Mouse (Mus musculus): ENCODE measurements around the gene Fbxo30. TPM values are rescaled to one million over a fixed set of nuclear protein-coding genes. Genes with fewer than 3 reads are reported as not detected.

The Fbxo30 gene
- polyA plus RNA-seq (2017; shearing (Covaris generic)), result 2.9 TPM

DNA sequence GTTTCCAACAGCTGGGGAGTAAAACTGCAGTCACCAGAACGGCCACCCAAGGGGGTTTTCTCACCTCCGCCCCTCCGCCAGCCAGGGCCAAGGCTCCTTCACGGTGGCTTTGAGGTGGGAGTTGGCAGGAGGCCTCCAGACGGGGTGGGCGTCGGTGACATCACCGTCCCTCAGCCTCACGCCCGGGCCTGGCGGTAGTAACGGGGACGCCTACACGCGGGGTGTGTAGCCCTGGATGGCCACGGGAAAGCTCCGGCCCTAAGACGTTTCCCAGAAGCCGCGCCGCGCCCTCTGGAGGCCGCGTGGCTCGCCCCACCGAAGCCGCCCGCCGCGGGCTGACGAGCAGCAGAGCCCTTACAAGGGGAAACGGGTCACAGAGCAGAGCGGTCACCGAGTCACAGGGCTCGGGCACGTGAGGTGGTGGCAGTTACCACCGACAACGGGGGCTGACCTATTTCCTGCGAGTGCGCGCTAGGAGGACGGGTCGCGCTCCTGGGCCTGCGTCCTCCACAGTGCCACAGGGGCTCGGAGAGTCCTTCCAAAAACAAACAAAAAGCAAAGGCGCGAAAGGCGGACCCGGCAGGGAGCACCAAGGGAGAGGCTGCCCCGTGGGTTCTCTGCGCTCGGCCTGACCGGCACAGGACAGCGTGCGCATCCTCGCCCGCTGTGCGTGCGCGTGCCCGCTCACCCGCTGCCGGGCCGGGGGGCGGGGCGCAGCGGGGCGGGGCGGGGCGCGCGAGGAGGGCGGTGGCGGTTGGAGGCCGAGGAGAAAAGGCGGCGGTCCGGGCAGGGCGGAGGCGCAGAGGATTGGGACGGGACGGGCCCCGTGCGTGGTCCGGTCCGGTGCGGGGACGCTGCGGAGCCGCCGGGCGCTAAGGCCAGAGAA, at the start of gene Fbxo30:
TSS of gene Fbxo30 (plus strand) at position 753 of the 886 bp plus-strand sequence.

DNA sequence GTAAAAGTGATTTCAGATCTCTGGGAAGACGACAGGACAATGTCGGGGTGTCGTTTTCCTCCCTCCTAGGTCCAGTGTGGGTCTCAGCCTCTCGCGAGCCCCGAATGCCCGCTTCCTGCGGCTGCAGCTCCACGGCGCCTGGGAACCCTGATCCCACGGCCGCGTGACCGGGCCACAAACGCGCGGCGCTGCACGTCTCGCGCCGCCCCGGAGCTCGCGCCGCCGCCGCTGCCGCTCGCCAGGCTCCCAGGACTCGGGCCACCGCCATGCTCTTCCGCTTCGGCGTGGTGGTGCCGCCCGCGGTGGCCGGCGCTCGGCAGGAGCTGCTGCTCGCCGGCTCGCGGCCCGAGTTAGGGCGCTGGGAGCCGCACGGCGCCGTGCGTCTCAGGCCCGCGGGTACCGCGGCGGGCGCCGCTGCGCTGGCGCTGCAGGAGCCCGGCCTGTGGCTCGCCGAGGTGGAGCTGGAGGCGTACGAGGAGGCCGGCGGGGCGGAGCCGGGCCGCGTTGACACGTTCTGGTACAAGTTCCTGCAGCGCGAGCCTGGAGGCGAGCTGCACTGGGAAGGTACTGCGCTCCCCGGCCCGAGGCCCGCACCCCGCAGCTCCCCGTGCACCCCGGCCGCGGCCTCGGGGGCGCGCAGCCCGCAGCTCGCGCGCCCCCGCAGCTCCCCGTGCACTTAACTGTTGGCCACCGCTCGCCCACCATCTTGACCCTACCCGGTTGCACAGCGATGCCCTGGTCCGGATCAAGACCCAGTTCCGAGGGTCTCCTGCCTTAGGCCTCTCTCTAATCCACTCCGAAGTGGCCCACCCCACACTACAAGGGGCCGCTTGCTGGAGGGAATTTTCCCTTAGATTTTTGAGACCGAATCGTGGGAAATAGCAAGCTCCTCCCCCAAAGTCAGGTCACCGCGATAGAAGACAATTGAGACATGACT, 62.3 kb downstream of the Fbxo30 start, which contains the start of gene Epm2a:
TSS of gene Epm2a (plus strand) at position 200 of the 937 bp plus-strand sequence.

Other genes with a start within 250 kb of the Fbxo30 start
- gene Grm1, start 199.0 kb upstream of the Fbxo30 start, polyA plus RNA-seq (2017; shearing (Covaris generic)), result not detected
- gene Shprh, start 131.9 kb upstream of the Fbxo30 start, polyA plus RNA-seq (2017; shearing (Covaris generic)), result 65.3 TPM
- not detected for gene Epm2a, start 62.1 kb downstream of the Fbxo30 start, polyA plus RNA-seq (2017; shearing (Covaris generic))

Measured in activated CD4-positive, CD25-positive, alpha-beta regulatory T cell, adult 9 weeks (primary cell).